Mouse (Mus musculus) mouse embryonic stem cell (cell line): ENCODE measurements around the gene Adamts12.

Experiments used
- in situ Hi-C, 2 experiments: fragments of 300-500 bp; cut with MboI; formaldehyde crosslinking; loops; 1 replicate in 1 of 2; 3 replicates in 1 of 2; pipeline ENCODE4 v1.14.3; 2019 to 2020; ENCODE audit warnings: low sequenced_read_pairs in 2 of 2, low pct_unique_long_range_greater_than_20kb in 1 of 2, mixed read lengths in 1 of 2; ENCODE audit not compliant: unreplicated experiment in 1 of 2

Gene Adamts12

DNA sequence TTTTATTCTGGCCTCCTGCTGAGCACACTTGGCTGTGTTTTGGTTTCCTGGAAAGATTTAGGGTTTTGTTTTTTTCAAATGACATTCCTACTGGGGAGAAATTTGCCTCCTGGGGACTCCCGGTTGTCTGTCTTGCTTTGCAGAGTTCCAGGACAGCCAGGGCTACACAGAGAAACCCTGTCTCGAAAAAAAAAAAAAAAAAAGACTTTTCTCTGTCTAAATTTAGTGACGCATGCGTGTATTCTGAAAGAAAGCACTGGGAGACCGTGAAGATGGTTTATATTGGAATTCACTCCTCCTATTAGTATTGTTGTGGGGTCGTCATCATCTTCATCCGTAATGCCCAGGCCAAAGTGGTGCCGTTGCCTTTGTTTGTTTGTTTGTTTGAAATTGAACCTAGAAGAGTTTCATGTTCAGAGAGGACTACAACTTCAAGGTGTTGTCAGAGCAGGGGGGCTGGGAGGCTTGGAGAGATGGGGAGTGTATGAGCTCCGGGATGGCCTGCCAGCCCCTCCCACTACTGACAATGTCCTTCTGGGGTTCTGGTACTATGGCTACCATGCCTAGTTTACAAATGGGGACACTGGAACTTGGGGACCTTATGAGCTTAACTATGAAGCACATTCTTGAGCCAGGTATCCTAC, 1.1 kb downstream of the Adamts12 start:
- in situ Hi-C loops, result no loop called here

GRCm38 (mm10) chr15:11066299-11066698, 1.7 kb downstream of the Adamts12 start:
- in situ Hi-C loops, result no loop called here

GRCm38 (mm10) chr15:11067891-11068290, 3.3 kb downstream of the Adamts12 start:
- in situ Hi-C loops, result no loop called here

DNA sequence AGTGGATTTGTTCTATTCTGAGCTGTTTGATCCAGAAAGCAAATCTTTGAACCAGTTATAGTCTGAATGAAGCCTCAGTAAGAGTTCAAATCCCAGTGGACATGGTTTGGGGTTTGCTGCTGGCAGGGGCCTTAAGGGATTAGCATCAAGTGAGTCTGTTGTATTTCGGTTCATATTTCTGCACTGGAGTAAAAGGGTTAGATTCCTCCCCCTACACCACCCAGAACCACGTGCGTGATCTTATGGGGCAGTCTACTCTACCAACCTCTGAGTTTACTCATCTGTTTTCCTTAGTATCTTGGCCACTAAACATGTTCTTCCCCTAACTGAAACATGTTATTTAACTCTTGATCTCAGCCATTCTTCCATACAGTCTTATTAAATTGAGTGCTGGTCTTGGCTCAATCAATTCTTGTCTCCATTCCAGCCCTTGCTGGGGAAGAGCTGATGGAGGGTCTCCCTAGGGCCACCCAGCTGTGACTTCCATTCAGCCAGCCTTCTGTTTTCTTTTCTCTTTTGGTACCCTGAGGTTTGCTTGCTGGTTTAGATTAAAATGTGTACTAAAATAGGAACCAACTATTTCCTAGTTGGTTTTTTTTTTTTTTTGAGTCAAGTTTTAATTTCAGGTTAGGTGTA, 11.3 kb downstream of the Adamts12 start:
- in situ Hi-C loops, result no loop called here

GRCm38 (mm10) chr15:11082961-11083569, 18.5 kb downstream of the Adamts12 start:
- in situ Hi-C loops, result no loop called here

- in situ Hi-C loops, result no loop called here
Observed at GRCm38 (mm10) chr15:11083678-11084077, 19.1 kb downstream of the Adamts12 start.

- in situ Hi-C loops, result no loop called here
Observed at GRCm38 (mm10) chr15:11084241-11084992, 19.8 kb downstream of the Adamts12 start.

GRCm38 (mm10) chr15:11084993-11085365, 20.4 kb downstream of the Adamts12 start:
- in situ Hi-C loops, result no loop called here

GRCm38 (mm10) chr15:11089494-11089893, 24.9 kb downstream of the Adamts12 start:
- in situ Hi-C loops, result no loop called here

DNA sequence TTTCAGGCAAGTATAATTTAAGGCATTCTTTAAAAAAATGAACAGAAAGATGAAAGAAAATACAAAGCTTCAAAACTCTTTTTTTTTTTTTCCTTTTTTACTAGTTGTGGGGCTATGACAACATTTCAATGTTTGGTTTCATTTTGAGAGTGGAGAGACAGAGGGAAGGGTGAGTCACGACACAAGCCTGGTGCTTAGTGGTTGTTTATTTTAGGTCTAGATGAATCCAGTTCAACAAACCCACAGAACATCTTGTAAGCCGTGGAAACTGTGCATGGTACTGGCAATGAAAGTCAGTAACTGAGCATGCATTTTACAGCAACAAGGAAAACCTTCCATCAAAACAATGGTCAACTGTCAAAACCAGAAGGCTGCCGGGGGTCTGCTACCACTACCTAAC, 31.0 kb downstream of the Adamts12 start:
- in situ Hi-C loops, result no loop called here

DNA sequence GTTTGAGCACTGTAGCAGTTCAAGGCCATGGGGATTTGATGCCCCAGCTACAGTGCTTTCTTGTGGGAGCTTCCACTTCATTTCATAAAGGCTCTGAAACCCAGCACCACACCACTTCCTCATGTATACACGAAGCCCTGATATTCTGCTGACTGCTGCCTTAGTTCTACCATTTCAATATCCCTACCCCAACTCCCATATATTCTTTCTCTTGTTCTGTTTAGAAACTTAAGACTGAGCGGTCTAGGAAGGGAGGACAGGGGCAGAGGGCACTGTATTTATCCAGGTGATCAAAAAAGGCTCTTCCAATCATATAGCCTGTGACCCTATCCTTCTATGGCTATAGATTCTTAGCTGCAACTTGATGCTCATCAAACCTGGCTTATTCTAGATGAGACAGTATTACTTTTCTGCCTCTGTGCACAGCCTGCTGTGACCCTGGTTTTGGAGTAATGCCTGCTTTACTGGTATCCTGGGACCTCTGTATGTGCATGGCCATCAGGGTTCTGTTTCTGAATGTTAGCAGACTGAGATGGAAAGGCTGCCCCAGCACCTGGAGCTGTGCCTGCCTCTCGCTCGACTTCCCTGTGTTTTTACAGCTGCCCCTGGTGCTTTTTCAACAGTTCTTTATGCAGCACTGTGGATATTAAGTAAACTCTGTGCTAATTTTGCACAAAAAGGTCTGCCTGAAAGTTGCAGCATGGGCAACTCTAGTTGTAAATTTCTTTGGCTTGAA, 33.5 kb downstream of the Adamts12 start:
- in situ Hi-C loops, result no loop called here

- in situ Hi-C loops, result no loop called here
Observed at GRCm38 (mm10) chr15:11098940-11099339, 34.4 kb downstream of the Adamts12 start.

- in situ Hi-C loops, result no loop called here
Observed at GRCm38 (mm10) chr15:11100917-11101316, 36.3 kb downstream of the Adamts12 start.

- in situ Hi-C loops, result no loop called here
Observed at GRCm38 (mm10) chr15:11105101-11105500, 40.5 kb downstream of the Adamts12 start.

GRCm38 (mm10) chr15:11107376-11107775, 42.8 kb downstream of the Adamts12 start:
- in situ Hi-C loops, result no loop called here

- in situ Hi-C loops, result no loop called here
Observed at GRCm38 (mm10) chr15:11114631-11115197, 50.1 kb downstream of the Adamts12 start.

- in situ Hi-C loops, result no loop called here
Observed at GRCm38 (mm10) chr15:11116303-11116702, 51.7 kb downstream of the Adamts12 start.

- in situ Hi-C loops, result no loop called here
Observed at GRCm38 (mm10) chr15:11116853-11117252, 52.3 kb downstream of the Adamts12 start.
